Mouse (Mus musculus): ENCODE measurements around the gene Bcas1.
A peak's percentile ranks its signal among the peaks of the same experiment; 100 is the strongest.

Bcas1 gene

DNA sequence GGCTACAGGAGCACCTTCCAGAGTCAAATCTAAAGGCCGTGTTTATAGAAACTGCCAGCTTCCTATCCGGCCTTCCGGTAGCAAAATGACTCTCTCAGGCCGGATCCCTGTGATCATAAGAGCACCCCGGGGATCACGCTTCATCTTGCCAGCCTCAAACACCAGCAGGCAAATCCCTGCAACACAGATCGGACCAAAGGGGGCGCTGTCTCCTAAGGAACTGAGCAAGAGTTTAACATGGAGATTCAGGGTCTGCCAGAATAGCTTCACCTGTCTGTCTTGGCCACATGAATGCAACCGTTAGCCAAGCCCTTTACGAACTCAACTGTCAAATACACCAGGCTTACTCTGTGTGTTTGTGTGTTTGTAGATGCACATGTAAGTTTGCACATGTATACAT, 8.9 kb downstream of the Bcas1 start:
- no peak for DNase-seq (ENCODE audit: low read depth)

DNA sequence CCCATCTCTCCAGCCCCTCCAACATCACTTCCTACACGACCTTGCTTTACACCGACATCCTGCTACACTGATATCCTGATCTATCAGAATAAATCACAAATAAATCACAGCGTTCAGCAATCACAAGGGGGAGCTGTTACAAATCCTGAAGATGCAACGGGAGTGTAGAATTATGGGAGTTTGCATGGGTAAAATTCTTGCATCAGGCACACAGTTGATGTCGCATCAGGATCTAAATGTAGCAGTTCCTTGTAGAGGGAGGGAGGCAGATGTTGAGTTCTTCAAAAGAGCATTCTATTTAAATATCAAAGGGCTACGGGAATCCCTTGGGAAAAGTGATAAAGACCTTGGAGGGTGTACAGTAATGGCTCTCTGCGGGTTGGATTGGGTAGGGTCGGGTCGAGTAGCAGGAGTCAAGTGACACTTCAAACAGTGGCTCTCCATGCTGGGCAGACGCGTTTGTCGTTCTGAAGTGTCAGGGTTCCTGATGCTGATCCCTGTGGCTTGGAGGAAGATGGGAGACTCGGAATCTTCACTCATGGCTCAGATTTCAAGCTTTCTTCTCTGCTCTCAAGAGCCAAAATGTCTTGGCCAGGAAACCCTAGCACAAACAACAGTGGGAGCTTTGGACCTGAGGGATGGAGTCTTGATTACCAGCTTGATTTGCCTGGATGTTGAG, 16.0 kb downstream of the Bcas1 start:
- DNase-seq (ENCODE audit: low read depth) = no peak

GRCm38 (mm10) chr2:170410677-170411489, 16.8 kb downstream of the Bcas1 start:
- no peak for DNase-seq (ENCODE audit: low read depth)

DNA sequence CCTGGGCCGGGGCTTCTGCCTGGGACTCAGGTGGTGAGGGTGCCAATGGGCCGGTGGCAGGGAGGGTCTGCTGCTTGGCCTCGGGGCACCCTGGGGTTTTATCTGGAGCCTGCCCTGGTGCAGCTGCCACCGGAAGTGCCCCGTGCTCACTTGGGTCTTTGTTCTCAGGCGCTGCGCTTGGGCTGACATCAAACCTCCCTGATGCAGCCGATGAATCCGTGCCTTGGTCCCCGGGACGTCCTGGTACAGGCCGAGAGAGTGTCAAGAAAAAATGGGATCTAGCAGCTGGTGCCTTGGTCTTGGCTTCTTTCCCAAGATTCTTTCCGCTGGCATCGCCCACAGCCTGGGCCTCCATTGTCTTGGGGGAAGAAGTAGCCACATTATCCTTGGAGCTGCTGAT, 21.2 kb downstream of the Bcas1 start:
- no peak for DNase-seq (ENCODE audit: low read depth)

GRCm38 (mm10) chr2:170404781-170405573, 22.7 kb downstream of the Bcas1 start:
- DNase-seq (ENCODE audit: low read depth) = no peak

GRCm38 (mm10) chr2:170403666-170404385, 23.8 kb downstream of the Bcas1 start:
- no peak for DNase-seq (ENCODE audit: low read depth)

DNA sequence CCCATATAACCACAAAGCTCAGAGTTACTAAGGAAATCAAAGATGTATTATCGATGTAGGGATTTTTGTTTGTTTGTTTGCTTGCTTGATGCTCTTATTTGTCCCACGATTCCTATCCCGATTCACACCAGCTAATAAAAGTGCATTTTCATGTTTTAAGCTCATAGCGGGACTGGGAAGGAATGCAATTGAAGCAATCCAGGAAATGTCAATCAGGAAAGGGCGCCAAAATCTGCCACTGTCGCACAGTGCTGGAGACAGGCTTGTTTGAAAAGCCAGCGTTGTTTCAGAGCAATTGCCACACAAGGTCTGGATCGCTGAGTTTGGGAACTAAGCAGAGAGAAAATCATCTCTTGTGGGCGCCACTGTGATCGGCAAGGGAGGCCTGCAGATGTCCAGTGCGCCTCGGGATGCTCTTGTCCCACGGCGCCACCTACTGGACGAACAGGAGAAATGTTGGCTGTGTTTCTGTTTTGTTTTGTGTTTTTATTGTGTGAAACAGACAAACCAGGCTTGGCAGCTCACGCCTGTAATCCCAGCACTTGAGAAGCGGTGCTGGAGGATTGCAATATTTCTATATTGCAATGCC, 26.3 kb downstream of the Bcas1 start:
- peak; percentile 11 for DNase-seq (ENCODE audit: low read depth)

- DNase-seq (ENCODE audit: low read depth) = no peak
Measured at GRCm38 (mm10) chr2:170400666-170401065, 27.0 kb downstream of the Bcas1 start.

DNA sequence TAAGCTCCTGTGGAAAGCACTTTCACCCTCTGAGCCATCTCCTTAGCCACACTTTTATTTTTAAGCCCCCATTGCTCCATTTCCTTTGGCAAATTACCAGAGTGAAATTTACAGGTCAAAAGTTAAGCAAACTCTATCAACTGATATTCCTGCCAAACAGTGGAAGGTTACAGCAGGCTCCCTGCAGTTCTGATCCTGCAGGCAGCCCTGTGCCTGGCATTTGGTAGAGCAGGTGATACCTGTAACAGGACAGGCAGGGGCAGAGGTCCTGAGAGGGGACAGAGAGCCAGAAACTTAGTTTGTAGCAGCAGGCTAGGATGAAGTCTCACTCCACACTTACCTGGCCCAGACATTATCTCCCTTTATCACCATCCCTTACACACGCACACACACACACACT, 35.7 kb downstream of the Bcas1 start:
- no peak for DNase-seq (ENCODE audit: low read depth)

DNA sequence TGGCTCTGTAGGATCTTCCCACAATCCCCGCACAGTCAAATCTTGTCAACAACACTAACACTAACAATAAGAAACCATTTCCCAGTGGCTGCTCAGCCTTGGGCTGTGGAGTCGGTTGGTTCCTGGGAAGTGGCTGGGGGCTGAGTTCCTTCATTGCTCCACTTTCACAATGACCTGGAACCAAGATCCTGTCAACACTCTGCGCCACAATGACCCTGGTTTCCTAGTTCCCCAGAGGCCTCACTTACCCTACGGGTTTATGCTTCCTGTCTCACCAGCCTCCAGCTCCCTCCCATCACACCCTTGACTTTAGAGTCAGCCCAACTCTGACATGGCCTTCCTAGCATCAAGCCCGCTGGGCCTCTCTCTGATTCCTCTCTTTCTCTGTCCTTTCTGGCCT, 39.3 kb downstream of the Bcas1 start:
- DNase-seq (ENCODE audit: low read depth) = no peak

DNA sequence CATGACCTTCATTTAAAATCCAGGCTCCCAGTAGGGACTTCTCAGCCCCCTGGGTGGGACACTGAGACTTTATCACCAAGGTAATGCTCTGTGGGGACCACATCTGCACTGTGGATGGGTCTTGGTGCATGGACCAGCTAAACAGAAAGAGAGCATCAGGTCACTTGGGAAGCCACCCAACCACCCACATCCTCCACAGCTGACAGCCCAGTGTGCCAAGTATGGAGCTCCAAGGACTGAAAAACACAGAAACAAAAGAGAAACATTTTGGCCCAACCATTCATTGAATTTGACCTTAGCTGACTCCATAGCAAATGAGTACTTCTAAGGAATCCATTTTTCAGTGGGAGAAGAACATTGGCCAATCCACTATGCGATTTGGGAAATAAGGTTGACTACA, 42.1 kb downstream of the Bcas1 start:
- DNase-seq (ENCODE audit: low read depth) = no peak

DNA sequence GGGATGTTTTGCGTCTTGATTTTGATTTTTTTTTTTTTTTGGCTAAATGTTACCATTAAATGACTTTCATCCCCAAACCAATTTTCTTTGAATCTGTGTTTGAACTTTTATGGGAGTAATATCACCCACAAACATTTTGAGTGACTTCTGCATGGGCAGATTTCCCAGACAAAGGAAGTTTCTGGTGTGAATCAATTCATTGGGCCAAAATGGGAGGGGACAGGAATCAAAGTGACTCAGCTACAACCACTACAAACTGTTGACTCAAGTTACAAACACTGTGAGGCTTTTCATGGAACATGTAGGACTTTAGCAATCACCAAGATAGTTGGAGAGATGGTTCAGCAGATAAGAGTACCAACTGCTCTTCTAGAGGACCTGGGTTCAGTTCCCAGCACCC, 42.9 kb downstream of the Bcas1 start:
- DNase-seq (ENCODE audit: low read depth) = no peak

DNA sequence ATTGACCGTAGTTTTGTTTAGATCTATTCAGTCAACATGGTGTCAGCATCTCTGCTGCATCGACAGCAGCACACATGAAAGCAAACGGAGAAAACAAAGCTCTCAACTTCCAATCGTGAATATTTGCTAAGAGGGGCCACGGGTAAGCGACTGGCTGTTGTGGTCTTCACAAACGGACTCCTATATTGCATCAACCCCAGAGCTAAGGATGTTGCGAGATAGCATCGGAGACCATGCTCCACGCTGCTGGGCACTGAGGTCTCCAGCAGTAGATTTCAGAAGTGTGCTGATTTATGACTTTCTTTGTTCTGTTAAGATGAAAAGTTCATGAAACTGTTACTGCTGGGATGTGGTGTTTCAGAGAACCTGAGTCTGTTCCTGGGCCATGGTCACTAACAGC, 54.3 kb downstream of the Bcas1 start:
- DNase-seq (ENCODE audit: low read depth) = no peak

DNA sequence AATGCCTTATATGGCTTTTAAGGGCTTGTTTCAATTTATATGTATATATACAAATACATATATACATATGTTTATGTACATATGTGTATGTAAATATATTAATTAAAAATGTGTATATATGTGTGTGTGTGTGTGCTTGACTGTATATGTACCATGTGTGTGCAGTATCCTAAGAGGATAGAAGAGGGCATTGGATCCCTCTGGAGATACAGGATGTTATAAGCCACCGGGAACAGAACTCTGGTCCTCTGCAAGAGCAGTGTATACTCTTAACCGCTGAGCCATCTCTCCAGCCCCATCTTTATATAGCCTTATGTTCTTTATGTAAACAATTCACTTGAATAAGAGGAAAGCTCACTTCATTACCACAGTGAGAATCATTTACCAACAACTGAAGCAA, 62.0 kb downstream of the Bcas1 start:
- no peak for DNase-seq (ENCODE audit: low read depth)

DNA sequence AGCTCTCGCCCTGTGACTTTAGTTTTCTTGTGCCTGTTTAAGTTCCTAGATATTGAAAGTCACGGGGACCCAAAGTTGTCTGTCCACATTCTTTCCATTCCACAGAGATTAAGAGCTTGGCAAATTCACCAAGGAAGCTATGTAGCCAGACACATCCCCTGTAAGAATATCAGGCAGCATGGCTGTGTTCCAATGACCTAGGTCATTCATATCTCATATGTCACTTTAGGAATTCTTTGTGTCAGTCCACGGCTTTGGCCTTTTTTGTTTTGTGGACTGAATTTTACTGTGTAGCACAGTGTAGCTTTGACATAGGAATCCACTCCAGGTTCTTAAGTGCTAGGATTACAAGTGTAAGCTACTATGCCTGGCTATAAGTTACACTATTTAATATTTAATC, 62.4 kb downstream of the Bcas1 start:
- DNase-seq (ENCODE audit: low read depth) = no peak

DNA sequence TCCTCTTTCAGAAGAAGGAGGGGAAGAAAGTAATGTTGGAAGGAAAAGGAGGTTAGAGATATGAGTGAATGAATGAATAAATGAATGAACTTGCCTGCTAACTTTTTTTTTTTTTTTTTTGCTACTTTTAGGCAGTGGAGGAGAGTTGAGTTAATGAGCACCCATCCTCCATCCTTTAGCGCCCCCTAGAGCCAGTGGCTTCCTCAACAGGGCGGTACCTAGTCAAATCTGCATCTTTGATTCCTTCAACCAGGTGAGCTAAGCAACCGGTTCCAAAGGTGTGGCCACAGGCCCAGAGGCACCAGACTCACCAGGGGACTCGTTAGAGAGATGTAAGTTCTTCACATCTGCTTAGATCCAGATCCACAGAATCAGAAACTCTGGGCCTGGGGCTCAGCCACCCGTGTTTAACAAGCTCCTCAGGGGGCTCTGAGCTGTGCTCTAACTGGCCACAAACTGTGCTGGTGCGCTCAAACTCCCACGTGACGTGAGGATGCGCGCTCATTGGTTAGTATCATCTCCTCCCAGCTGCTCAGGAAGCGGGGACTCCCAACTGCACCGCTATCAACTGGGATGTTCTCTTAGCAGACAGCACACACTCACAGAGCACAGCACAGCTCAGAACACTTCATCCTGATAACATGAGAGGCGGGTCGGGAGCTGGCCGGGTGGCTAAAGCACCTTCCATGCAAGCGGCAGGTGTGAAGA, 70.8 kb downstream of the Bcas1 start:
- DNase-seq (ENCODE audit: low read depth) = no peak

DNA sequence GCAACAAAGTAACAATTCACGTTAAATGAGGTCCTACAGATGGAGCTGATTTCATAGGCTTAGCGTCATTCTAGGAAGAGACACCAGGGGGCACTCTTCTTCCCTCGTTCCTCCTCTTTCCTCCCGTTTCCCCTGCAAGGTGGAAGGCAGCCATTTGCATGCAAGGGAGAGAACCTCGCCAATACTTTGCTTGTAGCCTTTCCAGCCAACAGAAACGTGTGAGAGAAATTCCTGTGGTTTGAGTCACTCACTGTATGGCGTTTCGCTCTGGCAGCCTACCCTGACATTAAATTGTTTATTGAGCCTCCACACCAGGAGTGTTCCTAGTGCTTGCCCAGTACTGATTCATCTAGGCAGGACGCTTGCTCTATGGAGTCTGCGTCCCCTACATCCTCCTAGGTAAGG, 72.7 kb downstream of the Bcas1 start:
- no peak for DNase-seq (ENCODE audit: low read depth)

DNA sequence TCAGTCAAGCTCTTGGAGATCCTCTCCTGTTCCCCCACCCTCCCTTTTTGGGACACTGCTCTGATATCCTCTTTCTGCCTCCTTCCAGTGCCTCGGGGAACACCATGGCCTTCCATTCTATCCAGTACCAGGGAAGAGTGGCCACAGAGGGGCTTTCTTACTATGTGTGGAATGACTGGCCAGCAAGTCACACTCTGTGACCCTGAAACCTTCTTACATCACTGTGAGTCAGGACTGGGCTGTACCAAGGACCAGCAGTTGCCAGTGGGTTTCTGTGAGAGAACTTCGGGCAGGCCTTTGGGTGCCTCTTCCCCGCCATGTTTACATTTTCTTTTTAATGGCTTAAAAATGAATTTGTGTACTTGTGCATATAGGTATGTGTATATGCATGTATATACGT, 75.4 kb downstream of the Bcas1 start:
- DNase-seq (ENCODE audit: low read depth) = no peak

- no peak for DNase-seq (ENCODE audit: low read depth)
Measured at GRCm38 (mm10) chr2:170351847-170352246, 75.8 kb downstream of the Bcas1 start.

DNA sequence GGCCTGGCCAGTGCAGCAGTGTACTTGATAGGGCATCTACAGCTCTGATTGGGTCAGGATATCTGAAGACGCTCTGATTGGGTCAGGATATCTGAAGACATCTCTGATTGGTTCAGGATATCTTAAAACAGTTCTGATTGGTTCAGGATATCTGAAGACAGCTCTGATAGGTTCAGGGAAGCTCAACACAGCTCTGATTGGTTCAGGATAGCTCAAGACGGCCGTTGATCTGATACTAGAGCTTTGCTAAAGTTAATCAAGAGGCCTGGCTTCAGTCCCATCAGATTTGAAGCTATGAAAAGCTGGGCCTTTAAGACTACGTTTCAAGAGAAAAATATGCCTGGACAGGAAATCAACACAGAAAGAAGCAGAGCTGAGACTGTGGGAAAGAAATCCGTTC, 77.9 kb downstream of the Bcas1 start:
- DNase-seq (ENCODE audit: low read depth) = no peak

DNA sequence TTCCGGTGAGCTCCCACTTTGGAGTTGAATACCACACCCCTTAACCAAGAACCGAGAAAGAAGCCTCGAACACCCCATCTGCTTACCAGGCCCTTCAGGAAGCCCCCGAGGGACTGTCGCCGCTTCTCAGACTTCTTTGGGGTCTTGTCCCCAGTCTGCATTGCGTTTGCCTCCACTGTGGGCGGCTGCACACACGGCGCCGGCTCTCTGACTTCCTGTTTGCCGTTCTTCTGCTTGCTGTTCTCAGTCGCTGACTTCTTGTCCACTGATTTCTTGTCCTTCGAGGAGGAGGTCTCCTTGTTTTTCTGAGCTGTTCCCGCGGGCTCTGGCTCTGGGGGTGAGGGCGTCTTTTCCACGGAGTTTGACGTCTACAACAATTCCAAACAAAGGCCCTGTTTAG, 78.5 kb downstream of the Bcas1 start:
- no peak for DNase-seq (ENCODE audit: low read depth)
